Mouse (Mus musculus) T-helper 17 cell (primary cell): ENCODE results near the gene Fam114a1.

ENCODE experiments used
- in situ Hi-C, 2 experiments: fragments of 300-600 bp; cut with MboI, MseI; formaldehyde crosslinking; loops; 1 replicate in 1 of 2; 2 replicates in 1 of 2; pipeline ENCODE4 v1.15.1; 2025; ENCODE audit warnings: high pct_unique_total_duplicates in 2 of 2

Fam114a1 gene

GRCm38 (mm10) chr5:65003946-65004535, 34.2 kb downstream of the Fam114a1 start:
- in situ Hi-C loops, result loop anchor here in 1 of 2 experiments (5.0 kb wide), 2 partner anchors 117 to 238 kb away; no protein-coding TSS in a partner anchor

GRCm38 (mm10) chr5:65005251-65005650, 35.4 kb downstream of the Fam114a1 start:
- in situ Hi-C loops, result no loop called here

- in situ Hi-C loops, result no loop called here
Measured at GRCm38 (mm10) chr5:65006011-65006491, 36.2 kb downstream of the Fam114a1 start.

GRCm38 (mm10) chr5:65011901-65012573, 42.2 kb downstream of the Fam114a1 start:
- in situ Hi-C loops, result no loop called here

GRCm38 (mm10) chr5:65015508-65015907, 45.6 kb downstream of the Fam114a1 start:
- in situ Hi-C loops, result no loop called here

GRCm38 (mm10) chr5:65019109-65019508, 49.2 kb downstream of the Fam114a1 start:
- in situ Hi-C loops, result no loop called here

DNA sequence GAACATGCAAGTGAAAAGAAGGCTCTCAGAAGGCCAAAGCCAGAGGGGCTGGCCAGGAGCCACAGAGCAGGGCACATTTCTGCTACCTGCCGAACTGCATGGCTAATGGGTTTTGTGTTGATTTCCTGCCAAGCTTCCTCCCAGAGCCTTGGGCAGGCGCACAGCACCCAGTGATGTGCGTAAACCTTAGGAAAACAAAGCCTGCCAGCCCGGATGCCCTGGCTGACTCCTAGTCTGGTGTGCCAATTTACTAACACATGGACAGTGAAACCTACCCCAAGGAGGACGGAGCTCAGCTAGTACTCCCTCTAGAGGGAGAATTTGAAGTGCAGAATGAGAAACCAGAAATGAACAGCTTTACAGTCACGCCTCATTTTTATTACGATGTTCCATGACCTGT, 50.0 kb downstream of the Fam114a1 start:
- in situ Hi-C loops, result no loop called here

DNA sequence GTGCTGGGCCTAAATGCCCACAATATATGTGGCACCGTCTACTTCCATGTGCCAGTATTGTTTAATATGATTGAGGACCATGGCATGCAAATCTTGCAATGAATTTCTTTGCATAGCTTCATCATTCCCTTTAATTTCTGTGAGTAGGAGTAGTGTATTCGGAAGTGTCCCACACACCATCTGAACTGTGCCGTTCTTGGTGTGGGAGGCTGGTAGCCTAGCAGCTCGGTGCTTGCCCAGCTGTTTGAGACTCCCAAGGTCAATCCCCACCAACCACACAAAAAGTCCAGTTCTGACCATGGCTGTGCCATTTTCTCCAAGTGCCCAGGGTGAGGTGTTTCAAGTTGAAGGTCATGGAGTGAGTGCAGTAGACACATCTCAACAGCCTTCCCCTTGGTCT, 52.1 kb downstream of the Fam114a1 start:
- in situ Hi-C loops, result no loop called here

DNA sequence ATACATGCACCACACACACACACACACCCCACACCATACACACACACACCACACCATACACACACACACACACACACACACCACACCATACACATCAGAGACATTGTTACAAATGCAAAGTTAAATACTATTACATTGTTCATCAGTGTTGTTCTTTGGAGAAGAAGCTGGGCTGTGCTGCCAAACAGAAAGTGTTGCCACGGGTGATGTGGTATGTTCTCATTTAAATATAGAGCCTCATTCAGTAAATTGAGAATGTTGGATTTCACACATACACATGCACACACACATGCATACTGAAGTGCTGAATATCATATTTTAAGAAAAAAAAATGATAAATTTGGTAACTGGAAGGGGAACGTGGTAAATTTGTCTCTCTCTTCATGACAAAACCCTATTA, 54.8 kb downstream of the Fam114a1 start:
- in situ Hi-C loops, result no loop called here

DNA sequence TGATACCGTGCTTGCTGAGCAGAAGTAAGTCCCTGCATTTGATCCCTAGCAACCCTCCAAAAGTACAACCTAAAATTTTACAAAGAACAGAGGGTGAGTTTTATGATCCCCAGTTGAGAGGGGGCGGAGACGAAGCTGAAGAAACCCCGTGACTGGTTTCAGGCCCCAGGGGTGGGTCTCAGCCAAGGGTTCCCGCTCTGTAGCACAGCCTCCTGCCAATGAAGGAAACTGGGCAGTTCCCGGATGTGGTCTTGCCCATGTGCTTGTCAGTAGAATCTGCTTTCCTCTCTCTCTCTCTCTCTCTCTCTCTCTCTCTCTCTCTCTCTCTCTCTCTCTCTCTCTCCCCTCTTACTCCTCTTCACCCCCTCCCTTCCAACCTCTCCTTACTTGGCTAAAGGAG, 56.0 kb downstream of the Fam114a1 start:
- in situ Hi-C loops, result no loop called here

DNA sequence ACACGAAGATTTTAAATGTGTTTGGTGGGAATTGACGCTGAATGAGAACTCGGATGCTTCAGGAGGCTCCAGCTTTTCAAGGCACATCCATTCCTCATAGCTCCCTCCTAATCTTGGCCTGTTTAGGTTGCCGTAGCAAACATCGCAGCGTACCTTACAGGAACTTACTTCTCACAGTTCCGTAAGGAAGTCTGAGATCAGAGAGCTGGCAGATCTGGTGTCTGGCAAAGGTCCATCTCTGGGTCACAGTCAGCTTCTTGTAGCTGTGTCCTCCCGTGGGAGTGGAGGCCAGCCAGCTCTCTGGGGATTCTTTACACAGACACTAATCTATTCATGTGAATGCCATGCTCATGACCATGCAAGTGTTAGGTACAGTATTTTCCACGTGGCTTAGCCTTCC, 56.9 kb downstream of the Fam114a1 start:
- in situ Hi-C loops, result no loop called here

GRCm38 (mm10) chr5:65028019-65028418, 58.1 kb downstream of the Fam114a1 start:
- in situ Hi-C loops, result no loop called here

DNA sequence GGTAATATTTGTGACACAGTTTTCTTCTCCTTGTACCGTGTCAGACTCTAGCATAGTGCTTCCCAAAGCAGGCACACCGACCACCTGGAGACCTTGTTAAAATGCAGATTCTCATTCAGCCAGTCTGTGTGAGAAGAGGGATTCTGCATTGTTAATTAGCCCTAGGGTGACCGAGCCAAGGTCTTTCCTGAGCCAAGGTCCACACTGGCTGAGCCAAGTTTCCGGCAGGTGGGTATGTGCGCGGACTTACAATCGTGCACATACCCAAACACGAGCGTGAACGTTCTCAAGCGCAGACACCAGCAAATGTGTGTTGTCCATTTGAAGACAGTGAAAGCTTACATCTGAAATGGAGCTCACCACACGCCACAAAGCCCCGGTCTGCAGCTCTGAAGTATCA, 66.7 kb downstream of the Fam114a1 start:
- in situ Hi-C loops, result no loop called here

GRCm38 (mm10) chr5:65038305-65038704, 68.4 kb downstream of the Fam114a1 start:
- in situ Hi-C loops, result no loop called here

DNA sequence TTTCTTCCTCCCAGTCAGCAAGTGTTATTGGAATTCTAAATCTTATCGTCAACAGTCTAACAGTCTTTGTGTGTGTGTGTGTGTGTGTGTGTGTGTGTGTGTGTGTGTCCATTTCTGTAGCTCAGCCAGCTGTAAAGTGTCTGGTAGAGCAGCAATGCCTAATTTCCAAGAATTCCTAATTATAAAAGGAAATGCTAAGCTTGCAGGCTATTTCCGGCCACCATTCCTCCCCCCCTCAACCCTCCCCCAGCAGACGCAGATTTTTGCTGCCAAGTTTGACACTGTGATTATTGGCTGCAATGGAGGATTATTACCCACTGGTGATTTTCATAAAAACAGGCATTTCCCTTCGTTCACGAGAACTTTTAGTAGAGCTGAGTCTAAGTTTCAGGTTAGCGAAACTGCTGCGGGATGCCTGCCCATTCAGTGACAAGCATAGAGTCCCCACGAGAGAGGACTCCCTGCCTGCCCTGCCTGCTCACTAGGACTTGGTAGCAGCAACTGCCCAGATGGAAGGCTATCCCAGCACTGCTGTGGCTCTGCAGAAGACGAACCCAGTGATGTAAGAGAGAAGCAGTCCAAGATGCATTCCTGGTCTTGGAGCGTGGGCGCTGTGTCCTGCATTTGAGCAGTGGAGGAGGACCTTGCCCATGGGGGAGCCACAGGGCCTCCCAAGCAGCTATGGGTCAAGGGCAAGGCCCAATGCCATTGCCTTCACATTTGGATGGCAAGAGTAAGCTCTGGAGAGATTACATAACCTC, 69.1 kb downstream of the Fam114a1 start:
- in situ Hi-C loops, result no loop called here

- in situ Hi-C loops, result no loop called here
Measured at GRCm38 (mm10) chr5:65040463-65040862, 70.6 kb downstream of the Fam114a1 start.

GRCm38 (mm10) chr5:65043407-65043895, 73.6 kb downstream of the Fam114a1 start:
- in situ Hi-C loops, result no loop called here

GRCm38 (mm10) chr5:65045642-65046370, 75.9 kb downstream of the Fam114a1 start:
- in situ Hi-C loops, result no loop called here

DNA sequence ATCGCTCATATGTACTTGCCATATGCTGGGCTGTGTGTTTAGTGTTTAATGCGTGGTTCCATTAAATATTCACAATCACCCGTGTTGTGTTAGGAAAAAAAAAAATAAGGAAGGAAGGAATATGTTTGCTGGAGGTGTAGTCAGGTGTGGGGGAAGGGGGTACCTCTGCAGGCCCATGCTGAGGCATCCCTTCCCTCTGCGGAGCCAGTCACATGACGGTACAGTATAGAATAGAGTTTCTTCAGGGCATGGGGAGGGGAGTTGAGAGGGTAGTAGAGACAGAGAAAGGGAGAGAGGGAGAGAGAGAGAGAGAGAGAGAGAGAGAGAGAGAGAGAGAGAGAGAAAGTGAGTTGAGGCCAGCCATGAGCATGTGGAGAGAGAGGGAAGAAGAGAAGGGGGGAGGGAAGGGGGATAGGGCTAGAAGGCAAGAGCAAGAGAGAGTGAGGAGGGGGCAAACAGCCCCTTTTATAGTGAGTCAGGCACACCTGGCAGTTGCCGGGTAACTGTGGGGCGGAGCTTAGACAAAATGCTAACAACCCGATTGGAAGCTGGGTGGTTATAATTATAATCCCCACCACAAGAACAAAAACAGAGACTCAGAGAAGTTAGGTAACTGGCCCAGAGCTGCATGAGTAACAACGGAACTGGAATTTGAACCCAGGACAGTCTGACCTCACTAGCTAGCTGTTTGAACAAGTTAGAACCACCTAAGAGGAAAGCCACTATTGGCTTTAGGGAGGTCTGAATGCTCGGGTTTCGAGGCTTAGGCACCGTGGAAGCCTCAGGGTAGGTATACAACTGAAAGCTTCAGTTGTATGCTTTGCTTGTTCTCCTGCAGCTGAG, 76.8 kb downstream of the Fam114a1 start:
- in situ Hi-C loops, result no loop called here

- in situ Hi-C loops, result no loop called here
Measured at GRCm38 (mm10) chr5:65047285-65047855, 77.5 kb downstream of the Fam114a1 start.
